Mouse (Mus musculus) heart, postnatal 4 days (tissue): ENCODE results near the gene Gtf2ird1. TPM values are rescaled to one million over a fixed set of nuclear protein-coding genes. Genes with fewer than 3 reads are reported as not detected.

Experiments used
- DNase-seq: peaks from one replicate; pipeline ENCODE4 v3.0.0; 2021
- total RNA-seq, 2 experiments: library from RNA; stranded (reverse); gene quantifications; 2 replicates each; pipeline ENCODE4 v1.2.3; 2021

Gene Gtf2ird1
- total RNA-seq, 2 experiments from 2014 or later = 59.8 to 60.3 TPM

DNA sequence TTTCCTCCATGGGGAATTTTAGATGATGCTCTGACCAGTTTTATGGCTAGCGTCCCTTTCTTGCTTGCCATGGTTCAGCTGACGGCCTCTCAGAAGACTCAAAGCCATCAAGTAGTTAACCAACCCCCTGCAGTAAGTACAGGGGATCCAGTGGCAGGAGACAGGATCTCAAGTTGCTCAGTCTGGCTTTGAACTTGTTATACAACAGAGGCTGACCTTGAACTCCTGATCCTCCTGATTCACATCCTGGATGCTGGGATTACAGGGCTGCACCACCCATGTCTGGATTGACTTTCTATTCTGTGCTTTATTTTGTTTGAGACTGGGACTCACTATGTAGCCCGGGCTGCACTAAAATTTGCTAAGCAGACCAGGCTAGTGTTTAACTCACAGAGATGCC lies 14.4 kb downstream of the Gtf2ird1 start:
- no peak for DNase-seq

DNA sequence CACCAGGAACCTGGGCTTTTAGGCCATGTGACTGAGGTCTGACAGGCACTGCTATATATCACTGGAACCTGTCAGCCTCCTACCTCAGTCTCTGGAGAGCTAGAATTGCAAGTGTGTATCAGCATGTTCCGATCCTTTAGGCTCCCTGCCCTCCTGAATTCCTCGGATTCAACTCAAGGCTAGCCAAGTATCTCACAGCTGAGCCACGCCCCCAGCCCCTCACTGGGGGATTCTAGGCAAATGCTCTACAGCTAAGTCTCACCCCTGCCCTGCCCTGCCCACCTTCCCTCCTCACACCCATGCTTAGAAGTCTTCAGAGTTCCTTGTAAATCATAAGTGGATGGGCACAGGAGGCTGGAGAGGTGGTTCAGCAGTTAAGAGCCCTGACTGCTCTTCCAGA lies 15.4 kb downstream of the Gtf2ird1 start:
- DNase-seq = no peak

DNA sequence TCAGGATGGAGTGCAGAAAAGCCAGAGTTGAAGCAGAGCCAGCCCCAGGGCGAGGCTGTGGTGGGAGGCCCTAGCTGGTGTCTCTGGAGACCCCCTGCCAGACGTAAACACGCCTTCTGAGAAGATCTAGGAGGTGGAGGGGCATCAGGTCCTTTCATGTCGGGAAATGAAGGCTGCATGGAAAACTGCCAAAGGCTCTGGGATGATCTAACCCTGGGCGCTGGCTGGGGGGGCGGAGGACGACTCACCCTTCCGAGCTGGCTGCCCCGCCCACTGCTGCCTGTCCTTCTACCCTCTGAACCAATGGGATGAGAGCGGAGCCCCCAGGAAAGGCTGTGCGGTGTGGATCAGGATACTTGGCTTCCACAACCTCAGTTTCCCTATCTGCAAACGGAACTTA lies 16.4 kb downstream of the Gtf2ird1 start:
- DNase-seq = peak; percentile 75

DNA sequence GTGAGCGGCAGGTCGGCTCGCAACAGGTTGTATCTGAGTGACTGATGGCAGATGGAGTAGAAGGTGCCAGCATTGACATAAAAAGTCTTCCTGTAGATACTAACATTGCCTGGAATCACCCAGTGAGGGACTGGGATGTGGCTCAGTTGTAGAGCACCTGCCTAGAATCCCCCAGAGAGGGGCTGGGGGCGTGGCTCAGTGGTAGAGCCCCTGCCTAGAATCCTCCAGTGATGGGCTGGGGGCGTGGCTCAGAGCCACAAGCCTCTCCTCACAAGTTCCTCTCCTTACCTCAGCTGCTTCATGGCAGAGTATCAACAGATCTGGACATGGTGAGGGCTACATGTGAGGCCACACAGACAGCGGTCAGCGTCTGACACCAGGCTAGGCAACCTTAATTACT lies 17.0 kb downstream of the Gtf2ird1 start:
- DNase-seq = no peak

DNA sequence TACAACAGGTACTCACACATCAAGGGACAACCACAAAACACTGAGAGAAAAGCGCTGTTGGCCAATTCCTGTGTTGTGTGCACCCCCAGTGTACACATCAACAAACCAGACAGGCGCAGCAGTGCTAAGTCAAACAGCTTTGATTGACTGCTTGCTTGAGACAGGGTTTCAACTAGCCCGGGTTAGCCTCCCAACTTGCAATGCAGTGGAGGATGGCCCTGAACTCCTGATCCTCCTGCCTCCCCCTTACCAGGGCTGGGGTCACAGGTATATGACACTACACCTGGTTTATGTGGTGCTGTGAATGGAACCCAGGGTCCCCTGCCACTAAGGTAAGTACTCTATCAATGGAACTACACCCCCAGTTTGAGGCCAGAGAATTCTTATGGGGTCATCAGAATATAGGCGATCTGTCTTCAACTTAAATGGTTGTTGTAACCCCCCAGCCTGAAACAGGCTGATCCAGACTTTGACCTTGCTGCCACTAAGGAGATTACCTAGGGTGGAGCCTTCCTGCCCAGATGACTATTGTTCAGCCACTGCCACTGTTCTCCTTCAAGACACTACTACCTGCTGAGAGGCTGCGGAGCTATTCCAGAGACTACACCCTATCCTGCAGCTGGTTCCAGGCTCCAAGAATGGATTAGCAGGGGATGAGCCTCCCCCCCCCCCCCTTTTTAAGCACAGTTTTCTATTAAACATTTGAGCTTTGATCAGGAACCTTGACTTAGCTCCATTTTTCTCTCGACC lies 17.7 kb downstream of the Gtf2ird1 start:
- DNase-seq = no peak

DNA sequence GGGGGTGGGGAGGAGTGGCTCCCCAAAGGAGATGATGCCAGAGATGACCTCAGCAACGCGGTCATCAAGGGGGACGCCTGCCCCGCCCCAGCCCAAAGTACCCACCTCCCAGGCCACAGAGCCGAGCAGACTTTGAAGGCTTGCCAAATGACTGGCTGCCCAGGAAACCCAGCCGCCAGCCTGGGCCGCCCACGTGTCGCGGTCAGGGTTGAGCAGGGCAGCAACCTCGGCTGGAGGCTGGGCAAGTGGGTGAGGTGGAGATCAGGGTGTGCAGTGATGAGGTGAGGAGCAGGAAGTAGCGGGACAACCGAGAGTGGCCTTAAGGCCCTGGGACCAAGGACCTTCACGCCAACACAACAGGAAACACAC lies 19.1 kb downstream of the Gtf2ird1 start:
- peak; percentile 83 for DNase-seq

DNA sequence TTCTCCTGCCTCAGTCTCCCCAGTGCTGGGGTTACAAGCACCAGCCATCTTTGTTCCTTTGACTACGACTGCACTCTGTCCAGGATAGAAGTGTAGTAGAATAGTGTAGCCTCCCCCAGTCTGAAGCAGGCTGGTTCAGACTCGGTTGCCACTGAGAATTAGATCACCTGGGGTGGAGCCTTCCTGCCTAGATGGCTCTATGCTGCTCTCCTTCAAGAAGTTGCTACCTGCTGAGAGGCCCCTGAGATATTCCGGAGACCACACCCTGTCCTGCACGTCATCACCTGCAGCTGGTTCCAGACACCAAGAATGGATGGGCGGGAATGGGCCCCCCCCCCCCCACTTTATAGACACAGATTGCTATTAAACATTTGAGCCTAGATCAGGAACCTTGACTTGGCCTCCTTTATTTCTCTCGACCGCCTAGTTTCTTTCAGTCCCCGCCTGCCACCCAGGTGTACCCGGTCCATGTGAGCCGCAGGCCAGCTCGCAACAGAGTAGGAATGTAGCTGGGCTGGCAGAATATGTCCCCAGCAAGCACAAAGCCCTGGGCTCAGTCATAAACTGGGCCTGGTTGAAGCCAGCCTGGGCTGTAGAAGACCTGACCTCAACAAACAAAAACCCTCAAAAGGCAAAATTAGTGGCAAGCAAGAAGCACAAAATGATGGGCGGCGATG lies 19.6 kb downstream of the Gtf2ird1 start:
- no peak for DNase-seq

DNA sequence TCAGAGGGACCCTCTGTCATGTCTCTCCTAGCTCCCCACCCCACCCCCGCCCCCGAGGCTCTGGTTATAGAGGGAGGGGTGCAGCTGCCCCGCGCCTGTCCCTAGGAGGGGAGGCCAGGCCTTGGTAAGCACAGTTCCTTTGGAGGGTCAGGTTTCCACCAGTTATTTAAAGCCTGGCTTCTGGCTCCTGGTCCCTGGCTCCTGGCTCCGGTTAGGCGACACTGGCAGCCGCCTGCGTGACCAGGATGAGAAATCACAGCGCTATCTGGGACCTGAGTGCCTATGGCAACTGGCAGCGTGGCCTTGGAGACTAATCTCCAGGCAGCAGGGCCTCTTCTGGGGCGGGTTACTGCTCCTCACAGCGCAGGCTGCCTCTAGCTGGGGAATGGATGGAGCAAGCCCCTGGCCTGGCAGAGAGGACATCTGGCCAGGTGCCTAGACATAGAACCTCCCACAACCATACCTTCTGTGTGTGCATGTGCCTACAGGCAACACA lies 20.6 kb downstream of the Gtf2ird1 start:
- DNase-seq = peak; percentile 78

DNA sequence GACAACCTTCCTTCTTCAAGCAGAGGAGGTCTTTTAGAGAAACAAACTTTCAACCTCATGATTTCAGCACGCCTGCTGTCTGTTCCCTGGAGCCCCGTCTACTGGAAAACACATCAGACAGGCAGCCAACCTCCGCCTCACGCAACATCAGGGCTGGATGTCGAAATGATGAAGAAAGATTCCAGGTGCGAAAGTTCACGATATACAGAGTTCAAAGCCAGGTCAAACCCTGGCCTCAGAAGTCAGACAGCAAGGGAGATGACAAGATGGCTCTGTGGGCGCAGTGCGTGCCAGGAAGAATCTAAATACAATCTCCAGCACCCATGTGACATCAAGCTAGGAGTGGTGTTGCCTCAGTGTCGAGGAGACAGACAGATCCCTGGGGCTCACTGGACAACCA lies 23.4 kb downstream of the Gtf2ird1 start:
- DNase-seq = no peak

DNA sequence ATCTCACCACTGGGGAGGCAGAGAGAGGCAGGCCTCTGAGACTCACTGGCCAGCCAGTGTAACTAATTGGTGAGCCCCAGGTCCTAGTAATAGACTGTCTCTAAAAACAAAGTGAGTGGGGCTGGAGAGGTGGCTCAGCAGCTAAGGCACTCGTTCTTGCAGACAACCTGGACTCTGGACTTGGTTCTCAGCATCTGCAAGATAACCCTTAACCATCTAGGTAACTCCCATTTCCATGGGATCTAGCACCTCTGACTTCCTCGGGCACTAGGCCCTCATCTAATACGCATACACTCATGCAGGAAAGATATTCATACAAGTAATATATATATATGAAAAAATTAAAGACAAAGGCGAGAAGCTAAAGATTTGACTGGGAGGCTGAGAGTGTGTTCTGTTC lies 26.4 kb downstream of the Gtf2ird1 start:
- no peak for DNase-seq

DNA sequence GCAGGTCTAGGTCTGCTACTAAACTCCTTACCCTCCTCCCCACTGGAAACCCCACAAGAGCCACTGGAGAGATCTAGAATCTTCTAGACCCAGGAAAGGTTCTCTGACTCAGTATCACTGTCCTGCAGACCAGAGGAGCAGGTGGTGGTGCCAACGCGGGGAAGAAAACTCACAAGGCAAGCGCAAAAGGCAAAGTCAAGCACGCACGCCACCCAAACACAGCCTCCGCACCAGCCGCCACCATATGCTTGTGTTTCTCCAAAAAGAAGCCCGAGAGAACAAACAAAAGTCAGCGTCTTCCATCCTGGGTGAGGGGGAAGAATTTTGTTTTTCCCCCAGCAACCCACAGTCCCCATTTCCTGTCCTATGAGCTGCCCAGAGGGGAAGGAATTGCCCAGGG lies 28.9 kb downstream of the Gtf2ird1 start:
- DNase-seq = no peak

DNA sequence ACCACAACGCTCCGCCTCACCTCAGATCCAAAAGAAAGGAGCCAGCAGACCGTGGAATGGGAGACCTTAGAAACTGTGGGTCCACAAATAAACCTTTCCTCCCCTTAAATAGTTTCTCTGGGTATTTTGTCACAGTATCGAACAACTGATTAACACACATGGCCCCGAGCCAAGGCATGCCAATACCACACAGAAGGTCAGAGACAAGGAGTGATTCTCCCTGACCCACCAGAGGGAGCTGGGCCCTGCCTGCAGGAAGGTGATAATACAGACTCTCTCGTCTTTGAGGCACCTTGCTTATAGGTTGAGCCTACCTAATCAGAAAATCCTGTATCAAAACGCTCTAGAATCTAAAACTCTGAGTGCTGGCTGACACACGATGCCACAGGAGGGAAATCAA lies 30.9 kb downstream of the Gtf2ird1 start:
- no peak for DNase-seq

DNA sequence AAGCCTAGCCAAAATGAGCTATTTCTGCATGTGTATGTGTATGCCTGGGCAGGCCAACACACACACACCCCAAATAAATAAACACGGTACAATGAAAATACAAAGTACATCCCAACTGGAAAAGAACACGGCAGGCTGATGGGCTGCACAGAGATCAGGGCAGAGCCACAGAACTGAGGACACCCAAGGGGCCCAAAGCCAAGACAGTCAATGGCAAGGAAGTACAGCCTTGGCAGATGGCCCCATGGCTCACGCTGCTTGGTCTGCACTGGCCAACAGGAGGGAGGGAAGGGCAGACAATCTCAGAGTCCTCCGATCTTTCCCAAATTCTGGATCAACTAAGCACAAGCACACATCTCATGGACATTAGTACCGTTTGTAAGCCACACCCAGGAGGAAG lies 32.6 kb downstream of the Gtf2ird1 start:
- peak; percentile 61 for DNase-seq

DNA sequence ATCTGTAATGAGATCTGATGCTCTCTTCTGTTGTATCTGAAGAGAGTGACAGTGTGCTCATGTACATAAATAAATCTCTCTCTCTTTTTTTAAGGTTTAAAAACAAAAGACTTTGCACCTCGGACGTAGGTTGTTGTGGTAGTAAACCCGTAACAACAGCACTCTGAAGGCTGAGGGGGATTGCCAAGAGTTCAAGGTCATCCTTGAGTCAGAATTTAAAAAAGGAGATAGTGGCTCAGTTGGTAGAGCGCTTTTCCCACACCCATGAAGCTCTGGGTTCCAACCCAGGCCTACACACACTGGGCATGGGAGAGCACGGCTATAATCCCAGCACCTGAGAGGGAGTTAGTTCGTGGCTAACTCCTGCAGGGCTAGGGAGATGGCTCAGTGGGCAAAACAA lies 33.1 kb downstream of the Gtf2ird1 start:
- DNase-seq = no peak

DNA sequence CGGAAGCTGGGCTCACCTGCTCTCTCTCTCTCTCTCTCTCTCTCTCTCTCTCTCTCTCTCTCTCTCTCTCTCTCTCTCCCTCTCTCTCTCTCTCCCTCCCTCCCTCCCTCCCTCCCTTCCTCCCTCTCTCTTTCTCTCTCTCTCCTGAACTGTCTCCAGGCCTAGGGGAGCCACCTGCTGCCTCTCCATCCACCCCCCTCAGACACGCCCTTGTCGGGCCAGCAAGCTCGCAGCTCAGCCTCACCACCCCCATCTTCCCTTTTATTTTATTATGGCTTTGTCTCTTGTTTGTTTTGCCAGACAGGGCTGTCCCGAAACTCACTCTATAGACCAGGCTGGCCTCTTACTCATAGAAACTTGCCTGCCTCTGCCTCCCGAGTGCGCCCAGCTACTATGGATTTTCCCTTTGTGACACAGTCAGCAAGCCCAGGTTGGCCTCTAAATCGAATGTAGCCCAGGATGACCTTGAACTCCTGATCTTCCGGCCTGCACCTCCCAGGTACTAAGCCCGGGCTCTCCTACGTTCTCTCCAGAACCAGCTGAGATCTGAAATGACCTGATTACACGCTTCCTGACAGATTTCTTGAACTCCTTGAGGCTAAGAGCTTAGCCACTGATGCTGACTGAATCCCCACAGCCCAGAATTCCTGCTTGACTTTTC lies 34.1 kb downstream of the Gtf2ird1 start:
- no peak for DNase-seq

DNA sequence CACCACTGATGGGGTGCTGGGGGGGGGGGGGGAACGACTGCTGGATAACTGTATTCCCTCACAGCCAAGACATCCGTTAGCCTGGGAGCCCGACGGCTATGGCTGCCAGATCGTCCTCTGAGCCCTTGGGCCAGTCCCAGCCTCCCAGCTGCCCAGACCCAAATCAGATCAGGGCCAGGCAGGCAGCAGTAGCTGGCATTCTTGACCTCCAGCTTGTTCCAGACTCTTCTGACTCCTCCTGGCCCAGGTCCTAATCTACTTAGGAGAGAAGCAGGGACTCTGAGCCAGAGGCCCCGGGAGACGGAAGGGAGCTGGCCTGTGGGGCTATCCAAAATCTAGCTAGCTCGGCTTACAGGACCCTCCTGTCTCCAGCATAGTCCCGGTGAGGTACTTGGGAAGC lies 35.5 kb downstream of the Gtf2ird1 start:
- peak; percentile 65 for DNase-seq

DNA sequence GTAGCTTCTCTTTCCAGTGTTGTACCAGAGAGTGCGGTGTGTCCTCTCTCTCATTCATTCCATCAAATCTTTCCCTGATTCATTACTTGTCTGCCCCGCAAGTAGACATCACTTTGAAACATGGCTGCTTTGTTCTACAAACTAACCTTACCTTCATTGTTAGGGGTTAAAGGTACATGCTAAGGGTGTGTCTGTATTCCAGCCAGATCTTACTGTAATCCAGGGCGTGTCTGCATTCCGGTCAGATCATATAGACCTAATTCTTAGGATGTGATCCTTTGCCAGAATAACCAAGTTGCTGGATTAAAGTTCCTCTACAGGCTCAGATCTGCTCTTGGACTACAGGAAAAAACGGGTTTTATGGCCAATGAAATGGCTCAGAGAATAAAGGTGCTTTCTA lies 36.8 kb downstream of the Gtf2ird1 start:
- DNase-seq = no peak

DNA sequence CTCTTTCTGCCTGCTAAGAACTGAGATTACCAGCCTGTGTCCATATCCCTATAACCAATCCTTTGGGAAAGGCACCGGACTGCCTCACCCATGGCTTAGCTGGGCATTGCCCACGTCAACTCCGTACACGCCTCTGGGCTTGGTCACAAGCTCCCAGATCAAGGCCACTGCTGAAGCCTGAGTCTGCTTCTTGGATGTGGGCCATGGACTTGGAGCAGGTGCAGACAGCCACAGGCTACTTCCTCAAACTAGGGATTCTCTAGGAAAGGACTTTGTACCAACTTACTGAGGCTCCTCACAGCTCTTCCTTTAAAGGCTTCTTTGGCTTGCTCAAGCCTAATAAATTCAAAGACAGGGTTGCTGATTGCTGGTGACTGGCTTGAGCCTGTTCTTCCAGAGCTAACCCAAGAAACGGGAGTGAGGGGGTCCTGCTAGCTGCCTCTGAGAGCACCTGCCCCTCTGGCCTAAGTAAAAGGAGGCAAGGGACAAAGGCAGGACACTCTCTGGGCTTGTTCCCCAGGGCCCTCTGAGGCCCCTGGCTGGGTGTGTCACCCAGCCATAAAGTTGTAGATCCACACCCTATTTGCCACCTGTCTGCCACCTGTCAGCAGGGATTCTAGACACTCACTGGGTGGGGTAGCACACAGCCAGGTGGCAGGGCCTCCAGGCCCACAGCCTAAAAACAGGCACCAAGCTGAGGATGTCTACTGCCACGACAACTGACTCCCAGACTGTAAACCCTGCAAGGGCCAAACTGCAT lies 38.0 kb downstream of the Gtf2ird1 start:
- DNase-seq = peak; percentile 25

DNA sequence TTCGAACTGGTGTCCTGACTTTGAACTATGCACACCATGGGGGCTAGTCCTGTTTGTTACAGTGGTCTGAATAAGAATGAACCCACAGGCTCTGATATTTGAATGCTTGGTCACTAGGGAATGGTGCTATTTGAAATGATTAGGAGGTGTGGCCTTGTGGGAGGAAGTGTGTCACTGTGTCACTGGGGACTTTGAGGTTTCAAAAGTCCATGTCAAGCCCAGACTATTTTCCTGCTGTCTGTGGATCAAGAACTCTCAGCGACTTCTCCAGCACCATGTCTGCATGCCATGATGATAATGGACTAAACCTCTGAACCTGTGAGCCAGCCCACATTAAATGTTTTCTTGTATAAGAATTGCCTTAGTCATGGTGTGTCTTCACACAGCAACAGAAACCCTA lies 44.2 kb downstream of the Gtf2ird1 start:
- DNase-seq = no peak

DNA sequence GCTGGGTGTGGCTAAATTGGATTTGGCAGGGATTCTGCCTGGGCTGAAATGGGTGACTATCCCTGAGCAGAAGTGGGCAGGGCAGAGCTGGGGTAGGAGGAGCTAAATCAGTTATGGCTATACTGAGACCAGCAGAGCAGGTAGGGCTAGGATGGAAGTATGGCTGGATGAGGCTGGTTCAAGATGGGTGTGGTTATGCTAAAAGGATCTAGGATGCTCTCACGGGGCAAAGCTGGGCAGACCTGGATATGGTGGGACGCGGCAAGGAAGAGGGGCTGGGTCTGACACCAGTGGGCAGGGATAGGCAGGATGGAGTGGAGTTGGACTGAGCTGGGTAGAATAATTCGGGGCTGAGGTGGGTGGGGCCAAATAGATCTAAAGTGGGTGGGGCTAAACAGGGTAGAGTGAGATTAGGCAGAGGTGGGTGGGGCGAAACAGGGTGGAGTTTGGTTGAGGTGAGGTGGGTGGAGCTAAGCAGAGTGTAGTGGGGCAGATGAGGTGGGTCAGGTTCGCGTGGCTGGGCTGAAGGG lies 46.1 kb downstream of the Gtf2ird1 start:
- no peak for DNase-seq

DNA sequence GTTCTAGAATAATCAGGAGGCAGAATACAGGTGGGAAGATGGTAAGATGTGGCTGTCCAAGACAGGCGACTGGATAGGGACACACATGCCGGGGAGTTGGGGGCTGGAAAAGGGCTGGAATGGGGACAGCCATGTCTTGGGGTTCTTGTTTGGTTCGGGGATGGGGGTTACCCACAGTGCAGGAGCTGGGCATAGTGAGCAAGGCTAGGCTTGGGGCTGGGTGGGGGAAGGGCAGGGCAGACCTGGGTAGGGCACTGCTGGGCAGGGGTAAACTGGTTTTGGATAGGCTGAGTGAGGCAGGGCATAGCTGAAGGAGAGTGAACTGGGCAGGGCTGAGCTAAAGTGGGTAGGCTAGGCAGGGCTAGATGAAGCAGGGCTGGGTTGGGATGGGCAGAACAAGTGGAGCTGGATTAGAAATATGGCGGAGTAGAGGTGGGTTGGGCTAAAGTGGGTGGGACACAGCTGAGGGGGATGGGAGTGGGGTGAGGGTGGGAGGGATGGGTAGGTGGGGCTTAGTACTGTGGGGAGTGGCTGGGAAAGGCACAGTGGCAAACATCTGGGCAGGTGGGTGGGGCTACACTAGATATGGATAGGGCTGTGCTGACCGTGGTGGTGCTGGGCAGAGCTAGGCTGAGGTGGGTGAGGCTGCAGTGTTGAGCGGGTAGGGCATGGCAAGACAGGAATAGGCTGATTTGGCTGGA lies 46.8 kb downstream of the Gtf2ird1 start:
- DNase-seq = no peak

DNA sequence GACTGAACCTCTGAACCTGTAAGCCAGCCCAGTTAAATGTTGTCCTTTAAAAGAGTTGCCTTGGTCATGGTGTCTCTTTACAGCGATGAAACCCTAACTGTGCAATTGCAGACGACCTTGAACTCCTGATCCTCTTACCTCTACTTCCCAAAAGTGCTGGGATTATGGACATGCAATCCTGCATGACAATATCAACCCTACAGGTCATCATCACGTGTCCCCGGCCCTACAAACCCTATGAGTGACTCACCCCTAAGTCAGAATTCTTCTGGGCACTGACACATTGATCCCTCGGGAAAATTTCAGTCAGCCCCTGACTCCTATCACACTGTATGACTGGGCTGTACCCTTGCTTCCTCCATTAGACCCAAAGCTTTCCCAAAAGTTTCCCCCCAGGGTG lies 48.4 kb downstream of the Gtf2ird1 start:
- no peak for DNase-seq
